Mouse (Mus musculus) left cerebral cortex, postnatal 14 days (tissue): Measurements from ENCODE around the gene Phldb3. TPM values are rescaled to one million over a fixed set of nuclear protein-coding genes. Genes with fewer than 3 reads are reported as not detected.
A peak's percentile ranks its signal among the peaks of the same experiment; 100 is the strongest.
"Not testable (repeated sequence)": the region's sequence is repeated elsewhere in the genome, so short reads cannot be mapped to it uniquely, and the experiment has no call there.

Source experiments
- DNase-seq, 2 experiments: peaks; one replicate each; pipeline ENCODE4 v3.0.0; 2021 to 2022; ENCODE audit warnings: low spot score in 2 of 2, mixed read lengths in 1 of 2
- intact Hi-C: fragments of 180-260 bp; cut with DNase I; formaldehyde crosslinking; loops from one replicate; pipeline ENCODE4 v1.15.1; 2025
- total RNA-seq, 2 experiments: library from RNA; stranded (reverse); gene quantifications; 2 replicates each; pipeline ENCODE4 v1.2.3; 2021

Phldb3 gene
- total RNA-seq, 2 experiments from 2014 or later = 0.42 TPM; not detected in 1

GRCm38 (mm10) chr7:24592781-24593180 lies 17.8 kb upstream of the Phldb3 start:
- intact Hi-C loops = no loop called here
- DNase-seq = no peak

- DNase-seq = peak in 1 of 2 experiments; percentile 61
- intact Hi-C loops = no loop called here
Observed at GRCm38 (mm10) chr7:24593621-24594308, 16.8 kb upstream of the Phldb3 start.

- intact Hi-C loops = no loop called here
- DNase-seq = no peak
Observed at GRCm38 (mm10) chr7:24594309-24594803, 16.2 kb upstream of the Phldb3 start.

- intact Hi-C loops = no loop called here
- no peak for DNase-seq
Observed at GRCm38 (mm10) chr7:24595464-24595863, 15.1 kb upstream of the Phldb3 start.

GRCm38 (mm10) chr7:24598121-24598520 lies 12.4 kb upstream of the Phldb3 start:
- intact Hi-C loops = no loop called here
- no peak for DNase-seq

- no peak for DNase-seq
- intact Hi-C loops = loop anchor here (2.0 kb wide), 1 partner anchor 63 kb away; no protein-coding TSS in a partner anchor
Observed at GRCm38 (mm10) chr7:24599211-24600067, 11.1 kb upstream of the Phldb3 start.

GRCm38 (mm10) chr7:24600941-24601597 lies 9.5 kb upstream of the Phldb3 start:
- peak; percentile 98 for DNase-seq
- intact Hi-C loops = loop anchor here (2.0 kb wide), 1 partner anchor 62 kb away; no protein-coding TSS in a partner anchor

- intact Hi-C loops = no loop called here
- no peak for DNase-seq
Observed at GRCm38 (mm10) chr7:24605561-24605960, 5.0 kb upstream of the Phldb3 start.

- intact Hi-C loops = no loop called here
- DNase-seq = no peak
Observed at GRCm38 (mm10) chr7:24606046-24606445, 4.5 kb upstream of the Phldb3 start.

GRCm38 (mm10) chr7:24608017-24608416 lies 2.5 kb upstream of the Phldb3 start:
- intact Hi-C loops = no loop called here
- peak; percentile 49 to 50 for DNase-seq

- no peak for DNase-seq
- intact Hi-C loops = no loop called here
Observed at GRCm38 (mm10) chr7:24608561-24608960, 2.0 kb upstream of the Phldb3 start.

GRCm38 (mm10) chr7:24610879-24611494 lies 424 bp downstream of the Phldb3 start:
- intact Hi-C loops = no loop called here
- DNase-seq = peak; percentile 43 to 60

- no peak for DNase-seq
- intact Hi-C loops = no loop called here
Observed at GRCm38 (mm10) chr7:24611709-24612108, 1.1 kb downstream of the Phldb3 start.

- intact Hi-C loops = no loop called here
- DNase-seq = no peak
Observed at GRCm38 (mm10) chr7:24612308-24612910, 1.8 kb downstream of the Phldb3 start.

GRCm38 (mm10) chr7:24614816-24615215 lies 4.3 kb downstream of the Phldb3 start:
- intact Hi-C loops = no loop called here
- no peak for DNase-seq

GRCm38 (mm10) chr7:24617763-24618162 lies 7.2 kb downstream of the Phldb3 start:
- DNase-seq = no peak
- intact Hi-C loops = no loop called here

- intact Hi-C loops, DNase-seq: not testable (repeated sequence)
Observed at GRCm38 (mm10) chr7:24618374-24618773, 7.8 kb downstream of the Phldb3 start.

- intact Hi-C loops = no loop called here
- DNase-seq = no peak
Observed at GRCm38 (mm10) chr7:24619671-24620397, 9.3 kb downstream of the Phldb3 start.
